9 mouse cellular contexts compared by ENCODE assay signal in the genomic region with DNA sequence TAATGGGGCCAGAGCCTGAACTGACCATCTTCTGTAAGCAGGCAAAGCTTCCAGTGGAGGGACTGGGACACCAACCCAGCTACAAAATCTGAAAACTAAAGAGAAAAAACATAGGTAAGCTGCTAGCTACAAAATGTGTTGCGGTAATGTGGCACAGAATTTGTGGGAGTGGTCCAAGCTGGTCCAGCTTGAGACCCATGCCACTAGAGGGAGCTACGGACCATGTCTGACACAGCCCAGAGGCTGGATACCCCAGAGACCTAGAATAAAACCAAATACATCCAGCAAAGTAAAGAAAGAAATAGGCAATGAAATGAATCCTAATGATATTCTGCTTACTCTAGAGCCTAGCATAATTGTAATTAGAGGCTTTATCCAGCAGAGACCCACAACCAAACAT.
DNase-seq lines count a peak whose midpoint lies in the region; ATAC-seq and TF ChIP-seq lines count a peak whose summit lies in the region.
"Had no signal": no experiment of that assay in that cellular context is flagged by ENCODE, and none has a peak within 500 bp of the region (broad histone marks: within the 10 kb centered on the region; RNA-seq: fewer than 3 reads in every experiment).

No protein-coding gene starts in this region.

- H3K36me3 ChIP-seq in hindbrain, embryonic 12.5 days: no peaks in the 10 kb centered on the region
- H3K36me3 ChIP-seq: heart, embryonic 13.5 days had no signal

- H3K4me1 ChIP-seq in hindbrain, embryonic 12.5 days: no peaks in the 10 kb centered on the region
- no peaks in the 10 kb centered on the region for H3K4me1 ChIP-seq in lung, adult 2 months (ENCODE audit: control insufficient read depth, insufficient read depth, low read length)
- H3K4me1 ChIP-seq: heart, embryonic 13.5 days had no signal

- H3K27ac ChIP-seq in hindbrain, embryonic 12.5 days: no peak overlapping the region
- H3K27ac ChIP-seq: heart, embryonic 13.5 days had no signal

- no peak overlapping the region for H3K4me3 ChIP-seq in hindbrain, embryonic 12.5 days
- no peak overlapping the region for H3K4me3 ChIP-seq in lung, adult 2 months (replicated peaks; ENCODE audit: extremely low read depth, low read depth, low read length)
- H3K4me3 ChIP-seq: heart, embryonic 13.5 days had no signal

- peak; percentile 38 to 43 for DNase-seq in cerebellum, adult 18-20 months
- DNase-seq in cerebellum, adult 11-12 months: no peak
- DNase-seq in ovary, postnatal 36 days (ENCODE audit: low spot score): peak; percentile 26
- DNase-seq in ovary, adult 18-20 months (ENCODE audit: low spot score): no peak
- DNase-seq in cerebellum, postnatal 36 days: peak; percentile 22 to 28
- peak; percentile 6 for DNase-seq in lung, adult 2 months
- DNase-seq in yolk sac, embryonic 10.5 days (ENCODE audit: low spot score): peak; percentile 9

- H3K27me3 ChIP-seq in hindbrain, embryonic 12.5 days: no peaks in the 10 kb centered on the region
- H3K27me3 ChIP-seq: heart, embryonic 13.5 days had no signal

- WGBS in hindbrain, embryonic 12.5 days: 29% methylated on average over 2 of the region's 2 CpGs
- WGBS in lung, adult 2 months: 44% methylated on average over 2 of the region's 2 CpGs

- H3K4me2 ChIP-seq in hindbrain, embryonic 12.5 days (replicated peaks): no peak overlapping the region
- H3K4me2 ChIP-seq: heart, embryonic 13.5 days had no signal

- ATAC-seq in hindbrain, embryonic 12.5 days (ENCODE audit: low FRiP score): peak; percentile 64; the same call in 1 of the 2 replicates

- no peaks in the 10 kb centered on the region for H3K9me3 ChIP-seq in hindbrain, embryonic 12.5 days (replicated peaks)
- H3K9me3 ChIP-seq: heart, embryonic 13.5 days had no signal

- peak; percentile 62 for TF ChIP-seq CTCF in lung, adult 2 months (IDR thresholded peaks at IDR 0.05; ENCODE audit: insufficient read depth, low read length)

- no peak for TF ChIP-seq POLR2A in lung, adult 2 months (IDR thresholded peaks at IDR 0.05; ENCODE audit: borderline replicate concordance, extremely low read depth, low read depth, low read length)

- H3K9ac ChIP-seq in hindbrain, embryonic 12.5 days: no peak overlapping the region
- H3K9ac ChIP-seq: heart, embryonic 13.5 days had no signal

Comparison
In these comparisons a context has a peak if more than half of its experiments do, and no peak if none do; other contexts are left out.
1. DNase-seq: peak in cerebellum, adult 18-20 months (2 of 2), ovary, postnatal 36 days (single experiment), cerebellum, postnatal 36 days (2 of 2), lung, adult 2 months (single experiment) and yolk sac, embryonic 10.5 days (single experiment); none in cerebellum, adult 11-12 months (single experiment) and ovary, adult 18-20 months (single experiment).